Comparison of ENCODE assay signal across 8 mouse cellular contexts in the genomic region with DNA sequence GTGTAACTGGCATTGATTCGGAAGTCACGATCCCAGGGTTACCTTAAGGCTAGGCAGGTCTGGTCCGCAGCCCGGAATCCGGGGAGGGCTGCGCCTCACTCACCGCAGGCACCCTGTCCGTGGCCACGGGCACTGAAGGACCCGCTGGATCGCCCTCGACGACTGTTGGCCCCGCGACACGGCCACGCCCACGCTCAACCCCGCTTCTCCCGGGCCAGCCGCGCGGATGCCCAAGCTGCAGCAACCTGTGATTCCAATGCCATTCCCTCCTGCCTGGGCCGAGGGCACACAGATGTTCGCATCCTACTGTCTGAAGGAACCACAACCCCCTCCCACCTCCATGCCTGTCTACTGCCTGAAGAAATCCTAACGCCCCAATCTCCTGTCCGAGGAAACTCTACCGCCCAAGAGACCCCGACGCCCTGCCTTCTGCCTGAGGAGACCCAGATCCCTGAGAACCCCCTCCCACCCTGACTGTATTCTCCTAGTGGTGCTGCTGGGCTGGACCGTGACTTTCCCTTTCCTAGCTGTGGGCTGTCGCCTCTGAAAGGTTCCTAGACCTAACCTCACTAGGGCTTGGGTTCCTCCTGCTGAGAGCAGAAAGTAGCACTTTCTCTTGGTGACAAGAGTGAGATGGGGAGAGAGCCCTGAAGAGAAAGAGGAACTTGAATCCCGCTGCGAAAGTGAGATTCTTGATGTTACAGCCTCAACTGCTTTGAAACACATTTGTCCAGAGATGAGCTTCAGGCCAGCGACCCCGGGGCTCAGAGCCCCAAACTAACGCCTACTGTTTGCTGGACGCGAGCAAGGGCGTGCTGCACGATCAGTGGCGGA. TPM values are rescaled to one million over a fixed set of nuclear protein-coding genes. Genes with fewer than 3 reads are reported as not detected.
DNase-seq lines count a peak whose midpoint lies in the region; ATAC-seq and TF ChIP-seq lines count a peak whose summit lies in the region.

TSS of gene Abca17 (minus strand) at position 143 of the 834 bp plus-strand sequence.

- H3K4me2 ChIP-seq in intestine, postnatal 0 days (replicated peaks; ENCODE audit: low read depth) = peak within 1 kb of the TSS; percentile 80
- H3K4me2 ChIP-seq in lung, embryonic 16.5 days (ENCODE audit: low read depth, low read length) = peak within 1 kb of the TSS; percentile 96

- peak; percentile 1; the same call in 1 of the 2 replicates for ATAC-seq in intestine, postnatal 0 days
- peak; percentile 37; the same call in 1 of the 2 replicates for ATAC-seq in lung, embryonic 16.5 days (ENCODE audit: low read depth)

- no peak for TF ChIP-seq CTCF in intestine, postnatal 0 days (IDR thresholded peaks at IDR 0.05; ENCODE audit: low read depth)
- TF ChIP-seq CTCF in spleen, adult 2 months (IDR thresholded peaks at IDR 0.05; ENCODE audit: extremely low read depth, insufficient read depth, insufficient read length, insufficient replicate concordance) = no peak

- H3K9ac ChIP-seq in intestine, postnatal 0 days (ENCODE audit: low read depth, low read length) = peak within 1 kb of the TSS; percentile 73
- H3K9ac ChIP-seq in lung, embryonic 16.5 days (ENCODE audit: low read length) = peak within 1 kb of the TSS; percentile 76

- H3K36me3 ChIP-seq in intestine, postnatal 0 days (ENCODE audit: control insufficient read depth, insufficient read depth) = no peaks in the 10 kb centered on the region
- no peaks in the 10 kb centered on the region for H3K36me3 ChIP-seq in lung, embryonic 16.5 days (ENCODE audit: control insufficient read depth, insufficient read depth, low read length)
- H3K36me3 ChIP-seq in spleen, adult 2 months (ENCODE audit: control insufficient read depth, insufficient read depth, low read length) = no peaks in the 10 kb centered on the region

- peaks cover 11% of the 10 kb centered on the region; the same call in 1 of the 2 replicates for H3K27me3 ChIP-seq in intestine, postnatal 0 days (replicated peaks; ENCODE audit: control insufficient read depth, insufficient read depth, low read length)
- H3K27me3 ChIP-seq in lung, embryonic 16.5 days (ENCODE audit: control insufficient read depth, insufficient read depth, low read depth, low read length) = peaks cover 10% of the 10 kb centered on the region
- no peaks in the 10 kb centered on the region for H3K27me3 ChIP-seq in spleen, adult 2 months (ENCODE audit: control insufficient read depth, insufficient read depth, low read length)

- H3K9me3 ChIP-seq in intestine, postnatal 0 days (ENCODE audit: control insufficient read depth) = no peaks in the 10 kb centered on the region
- no peaks in the 10 kb centered on the region for H3K9me3 ChIP-seq in lung, embryonic 16.5 days (ENCODE audit: control insufficient read depth, low read length)

- peaks cover 4% of the 10 kb centered on the region; the same call in 1 of the 2 replicates for H3K4me1 ChIP-seq in intestine, postnatal 0 days (replicated peaks; ENCODE audit: control insufficient read depth, insufficient read depth, low read length)
- H3K4me1 ChIP-seq in lung, embryonic 16.5 days (replicated peaks; ENCODE audit: control insufficient read depth, insufficient read depth, low read length) = peaks cover 2% of the 10 kb centered on the region; the same call in 1 of the 2 replicates
- H3K4me1 ChIP-seq in spleen, adult 2 months (ENCODE audit: control insufficient read depth, insufficient read depth, insufficient read length) = peaks cover 13% of the 10 kb centered on the region

- 6% methylated on average over 42 of the region's 42 CpGs for WGBS in intestine, postnatal 0 days
- 3% methylated on average over 42 of the region's 42 CpGs for WGBS in lung, embryonic 16.5 days
- WGBS in spleen, adult 2 months = 3% methylated on average over 42 of the region's 42 CpGs

- peak within 1 kb of the TSS; percentile 47 for H3K27ac ChIP-seq in intestine, postnatal 0 days (ENCODE audit: low read depth, low read length)
- no peak within 1 kb of the TSS for H3K27ac ChIP-seq in lung, embryonic 16.5 days (ENCODE audit: low read length)
- peak within 1 kb of the TSS; percentile 86 for H3K27ac ChIP-seq in spleen, adult 2 months (ENCODE audit: insufficient read depth, low read length)

- TF ChIP-seq POLR2A in spleen, adult 2 months (IDR thresholded peaks at IDR 0.05; ENCODE audit: low read depth, low read length) = no peak

- peak; percentile 20 for DNase-seq in 3134 (ENCODE audit: extremely low read depth, insufficient read length, low spot score)
- peak; percentile 53 for DNase-seq in CD4-positive, CD25-positive, alpha-beta regulatory T cell, adult 2 months (ENCODE audit: low read depth, low spot score)
- peak; percentile 37 for DNase-seq in cerebellum, adult 8-10 months
- peak; percentile 8 to 12 for DNase-seq in frontal cortex, postnatal 25 days (ENCODE audit: low spot score in 2 of 2)
- DNase-seq in spleen, adult 2 months (ENCODE audit: low read depth in 1 of 2, low spot score in 2 of 2) = peak in 1 of 2 experiments; percentile 31
- no peak for DNase-seq in gastrocnemius, adult 18-20 months (ENCODE audit: low spot score)

- H3K4me3 ChIP-seq in intestine, postnatal 0 days (ENCODE audit: low read depth, low read length) = peak within 1 kb of the TSS; percentile 71
- H3K4me3 ChIP-seq in lung, embryonic 16.5 days (ENCODE audit: low read length) = peak within 1 kb of the TSS; percentile 64
- H3K4me3 ChIP-seq in spleen, adult 2 months (ENCODE audit: extremely low read depth, insufficient read depth, insufficient read length) = peak within 1 kb of the TSS; percentile 88

RNA-seq across cellular contexts. Expression of gene Abca17, which starts in this region (rescaled TPM):
- polyA plus RNA-seq in intestine, postnatal 0 days (2015; fragmentation: Nextera tagmentation; extraction: Ambion mirVana) = not detected in 2 replicates
- polyA plus RNA-seq in lung, embryonic 16.5 days (2015; fragmentation: Nextera tagmentation; extraction: Ambion mirVana) = 0.34 and 0.55 TPM in 2 replicates
- polyA plus RNA-seq in spleen, adult 2 months (2012; rRNA removed) = 0.05 and 0.15 TPM in 2 replicates
- total RNA-seq in gastrocnemius, adult 18-20 months (2021) = not detected

Comparison
In these comparisons a context has a peak if more than half of its experiments do, and no peak if none do; other contexts are left out.
1. Peak in ATAC-seq, H3K4me3 ChIP-seq, H3K27ac ChIP-seq, H3K9ac ChIP-seq and H3K4me2 ChIP-seq in intestine, postnatal 0 days; RNA of the gene not detected or under 1 TPM.
2. Peak in ATAC-seq, H3K4me3 ChIP-seq, H3K9ac ChIP-seq and H3K4me2 ChIP-seq in lung, embryonic 16.5 days; RNA of the gene not detected or under 1 TPM.